Mouse (Mus musculus) spleen, adult 2 months (tissue): Measurements from ENCODE around the gene Nhsl2.

Experiments
- CTCF ChIP-seq: fragments of 200-500 bp; IDR thresholded peaks from 2 replicates; pipeline ENCODE4 v1.5.1; 2011; ENCODE audit warnings: mild to moderate bottlenecking, inconsistent platforms; ENCODE audit not compliant: insufficient read depth, insufficient read length, insufficient replicate concordance; ENCODE audit errors: extremely low read depth
- POLR2A ChIP-seq: fragments of 200-500 bp; IDR thresholded peaks from 2 replicates; pipeline ENCODE4 v1.6.1; 2011; ENCODE audit warnings: low read depth, low read length, inconsistent platforms

DNA sequence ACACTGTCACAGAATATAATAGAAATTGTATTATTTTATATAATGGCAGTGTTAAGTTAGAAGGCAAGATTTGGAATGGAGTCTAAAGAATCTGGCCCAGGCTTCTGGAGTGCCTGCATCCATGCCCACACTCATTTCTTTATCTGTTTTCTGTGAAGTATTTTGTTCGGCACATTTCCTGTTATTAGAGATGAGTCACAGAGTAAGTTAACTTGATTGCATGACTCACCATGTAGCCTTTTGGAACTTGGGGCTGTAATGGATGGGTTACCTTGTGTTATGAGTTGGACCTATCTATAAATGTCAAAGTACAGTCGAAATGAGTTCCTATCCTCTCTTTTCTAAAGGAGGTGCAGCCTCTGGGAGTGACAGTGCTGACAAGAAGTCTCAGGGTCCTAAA is 272.1 kb downstream of the Nhsl2 start:
- TF ChIP-seq POLR2A (no peak), CTCF (no peak)
